Mouse (Mus musculus): ENCODE measurements around the gene Arfgef3. TPM values are rescaled to one million over a fixed set of nuclear protein-coding genes. Genes with fewer than 3 reads are reported as not detected.

Arfgef3 gene
- total RNA-seq (2023), result not detected

DNA sequence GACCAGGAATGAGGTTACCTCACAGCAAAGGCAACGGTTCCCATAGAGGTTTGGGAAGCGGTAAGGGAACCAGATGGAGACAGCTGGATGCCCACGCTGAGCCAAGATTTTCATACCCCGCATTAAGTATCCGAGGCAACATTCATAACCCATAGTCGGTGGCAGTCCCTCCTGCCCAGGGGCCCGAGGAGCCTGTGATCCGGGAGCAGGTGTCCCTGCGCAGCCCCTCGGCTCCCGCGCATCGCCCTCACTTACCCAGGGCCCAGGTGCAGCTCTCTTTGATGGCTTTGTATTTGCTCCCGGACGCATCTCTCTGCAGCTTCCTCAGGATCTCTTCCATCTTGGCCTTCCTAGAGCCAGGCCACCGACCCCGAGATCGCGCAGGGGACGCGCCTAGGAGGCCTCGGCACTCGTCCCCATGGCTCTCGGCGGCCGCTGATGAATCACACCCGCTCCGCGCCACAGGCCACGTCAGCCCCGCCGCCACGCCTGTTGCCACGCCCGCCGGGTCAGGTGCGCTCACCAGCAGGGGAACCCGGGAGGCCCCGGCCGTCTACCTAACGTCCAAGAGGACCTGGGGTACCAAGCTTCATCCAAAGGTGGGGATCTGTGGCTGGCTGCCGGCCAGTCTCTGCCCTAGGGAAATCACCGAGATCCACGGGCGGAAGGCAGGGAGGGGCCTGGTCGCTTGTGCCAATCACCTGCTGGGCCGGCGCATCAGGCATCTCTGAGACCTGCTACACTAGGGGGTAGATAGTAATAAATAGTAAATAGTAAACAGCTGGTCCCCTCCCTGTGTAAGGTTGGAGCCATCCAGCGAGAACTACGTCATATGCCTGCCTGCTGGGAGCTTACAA is at the start of gene Arfgef3:
Gene Arfgef3, minus strand, starts transcription at position 664 of the 857 bp plus-strand sequence.

DNA sequence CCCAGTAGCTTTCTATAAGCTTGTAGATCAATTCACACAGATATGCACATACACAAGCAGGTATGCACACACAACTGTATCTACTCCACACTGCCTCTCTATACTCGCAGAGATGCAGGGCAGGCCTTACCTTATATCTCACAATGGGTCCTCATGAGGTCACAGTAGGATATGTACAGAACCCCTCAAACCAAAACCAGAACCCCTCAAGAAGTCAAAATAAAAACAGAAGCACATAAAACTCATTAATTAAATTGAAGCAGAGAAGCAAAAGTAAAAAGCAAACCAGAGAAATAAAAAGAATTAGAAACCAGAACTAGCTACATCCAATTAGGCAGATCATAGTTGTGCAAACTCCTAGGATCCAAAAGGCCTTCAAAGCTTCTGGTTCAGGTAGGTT is 42.9 kb upstream of the Arfgef3 start, which contains the start of gene Gm4922:
Gene Gm4922, minus strand, starts transcription at position 101 of the 400 bp plus-strand sequence.

DNA sequence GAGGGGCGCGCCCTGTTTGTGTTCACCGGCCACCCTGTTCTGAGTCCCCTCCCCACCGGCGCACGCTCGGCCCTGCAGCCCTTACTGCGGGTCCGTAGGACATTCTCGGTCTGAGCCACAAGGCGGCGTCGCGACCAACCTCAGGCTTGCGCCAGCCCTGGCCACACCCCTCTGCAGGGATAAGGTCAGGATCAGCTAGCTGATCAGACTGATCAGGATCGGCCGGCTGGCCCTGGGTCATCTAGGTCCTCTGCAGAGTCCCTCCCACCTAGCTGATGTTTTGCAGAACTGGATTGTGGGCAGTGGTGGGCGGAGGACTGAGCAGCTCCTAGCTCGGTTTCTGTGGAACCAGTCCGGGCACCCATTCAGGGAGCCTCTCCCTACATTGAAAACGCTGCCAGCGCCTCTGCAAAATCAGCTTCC is 197.9 kb downstream of the Arfgef3 start, which contains the start of gene Hebp2:
Gene Hebp2, minus strand, starts transcription at position 264 of the 423 bp plus-strand sequence.

Other genes with a start within 250 kb of the Arfgef3 start
- not detected for gene Hebp2, start 197.9 kb downstream of the Arfgef3 start, total RNA-seq (2023)
- gene Gm4922, start 42.8 kb upstream of the Arfgef3 start, total RNA-seq (2023), result not detected
- 0.97 TPM for gene Perp, start 101.1 kb upstream of the Arfgef3 start, total RNA-seq (2023)